Mouse (Mus musculus): ENCODE data around the gene Cmtr1.
"Not testable (repeated sequence)": the region's sequence is repeated elsewhere in the genome, so short reads cannot be mapped to it uniquely, and the experiment has no call there.

Cmtr1 gene

DNA sequence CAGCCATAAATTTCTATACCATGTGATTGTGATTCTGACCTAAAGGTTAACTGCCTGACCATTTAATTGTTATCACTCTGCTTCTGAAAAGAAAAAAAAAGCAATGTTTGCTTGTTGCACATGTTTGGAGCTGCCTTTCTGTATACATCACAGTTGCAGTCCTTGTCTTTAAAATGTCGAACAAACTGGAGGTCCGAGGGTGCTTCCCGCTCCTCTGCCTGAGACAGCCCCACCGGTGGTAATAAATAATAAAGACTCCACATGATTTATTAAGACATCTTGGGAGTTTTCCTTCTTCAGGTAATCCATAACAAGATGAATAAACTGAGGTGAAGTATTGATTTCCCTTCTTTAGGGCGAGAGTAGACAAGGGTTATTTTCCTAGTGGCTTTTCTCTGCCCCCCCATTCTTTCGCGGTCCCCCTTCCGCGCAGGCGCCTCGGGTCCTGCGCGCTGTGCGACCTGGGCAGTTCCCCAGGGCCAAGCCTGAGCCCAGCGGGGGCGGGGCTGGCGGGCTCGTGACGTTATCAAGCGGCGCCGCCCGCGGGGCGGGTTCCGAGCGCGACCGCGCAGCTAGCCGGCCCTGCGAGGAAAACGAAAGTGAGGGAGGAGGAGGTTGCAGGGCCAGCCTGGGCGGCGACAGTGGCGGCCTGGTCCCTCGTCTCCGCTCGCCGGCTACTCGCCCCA, at the start of gene Cmtr1:
Gene Cmtr1 (plus strand): TSS at position 520 of the 686 bp plus-strand sequence.
- peak; percentile 80 for DNase-seq (ENCODE audit: low read depth, low spot score)

DNA sequence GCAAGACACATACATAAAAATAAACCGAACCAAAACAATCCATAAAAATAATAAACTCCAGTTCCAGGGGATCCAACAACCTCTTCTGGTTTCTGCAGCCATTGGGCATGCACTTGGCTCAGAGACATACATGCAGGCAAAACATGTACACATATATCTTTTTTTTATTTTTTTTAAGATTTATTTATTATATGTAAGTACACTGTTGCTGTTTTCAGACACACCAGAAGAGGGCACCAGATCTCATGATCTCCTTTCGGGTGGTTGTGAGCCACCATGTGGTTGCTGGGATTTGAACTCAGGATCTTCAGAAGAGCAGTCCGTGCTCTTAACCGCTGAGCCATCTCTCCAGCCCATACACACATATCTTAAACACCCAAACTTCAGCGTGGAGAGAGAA, 46.9 kb upstream of the Cmtr1 start:
- DNase-seq (ENCODE audit: low read depth, low spot score), result not testable (repeated sequence)

DNA sequence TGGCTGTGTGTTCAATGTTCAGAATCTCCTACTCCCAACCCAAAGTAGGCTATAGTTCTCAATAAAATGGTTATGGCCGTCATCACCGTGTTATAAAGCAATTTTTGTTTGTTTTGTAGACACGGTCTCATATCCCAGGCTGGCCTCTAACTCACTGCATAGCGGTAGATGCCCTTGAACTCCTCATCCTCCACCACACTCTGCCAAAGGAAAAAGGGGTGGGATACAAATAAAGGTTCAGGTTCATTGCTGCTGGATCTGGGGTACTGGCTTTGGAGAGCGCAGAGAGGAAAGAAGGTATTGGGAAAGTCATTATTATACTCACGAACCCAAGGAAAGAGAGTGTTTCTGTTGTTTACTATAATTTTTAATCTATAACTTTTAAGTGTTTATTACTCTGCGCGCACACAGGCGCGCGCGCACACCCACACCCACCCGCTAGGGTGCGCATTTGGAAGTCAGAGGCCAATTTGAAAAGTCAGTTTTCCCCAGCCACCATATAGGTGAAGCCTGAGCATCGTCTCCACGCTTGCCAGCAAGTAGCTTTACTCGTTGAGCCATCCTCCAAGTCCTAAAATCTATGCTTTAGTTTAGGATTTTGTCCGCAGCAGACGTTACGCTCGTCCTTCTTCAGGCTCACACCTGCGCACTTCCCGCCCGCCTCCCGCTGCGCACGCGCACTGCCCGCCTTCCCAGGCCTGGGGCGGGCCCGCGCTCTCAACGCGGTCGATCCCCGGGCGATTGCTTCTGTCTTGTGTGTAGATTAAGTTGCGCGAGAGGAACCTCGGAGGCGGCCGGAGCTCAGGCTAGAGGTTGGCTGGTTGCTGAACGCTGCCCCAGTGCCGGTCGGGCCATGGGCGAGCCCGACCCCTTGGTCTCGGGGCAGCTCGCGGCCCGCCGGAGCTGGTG, 46.0 kb upstream of the Cmtr1 start, which contains the start of the genes Rnf8 and Gm28043:
Gene Rnf8 (plus strand): TSS at position 676 of the 909 bp plus-strand sequence.
Gene Gm28043 (plus strand): TSS at position 762 of the 909 bp plus-strand sequence.
- DNase-seq (ENCODE audit: low read depth, low spot score), result peak; percentile 87

DNA sequence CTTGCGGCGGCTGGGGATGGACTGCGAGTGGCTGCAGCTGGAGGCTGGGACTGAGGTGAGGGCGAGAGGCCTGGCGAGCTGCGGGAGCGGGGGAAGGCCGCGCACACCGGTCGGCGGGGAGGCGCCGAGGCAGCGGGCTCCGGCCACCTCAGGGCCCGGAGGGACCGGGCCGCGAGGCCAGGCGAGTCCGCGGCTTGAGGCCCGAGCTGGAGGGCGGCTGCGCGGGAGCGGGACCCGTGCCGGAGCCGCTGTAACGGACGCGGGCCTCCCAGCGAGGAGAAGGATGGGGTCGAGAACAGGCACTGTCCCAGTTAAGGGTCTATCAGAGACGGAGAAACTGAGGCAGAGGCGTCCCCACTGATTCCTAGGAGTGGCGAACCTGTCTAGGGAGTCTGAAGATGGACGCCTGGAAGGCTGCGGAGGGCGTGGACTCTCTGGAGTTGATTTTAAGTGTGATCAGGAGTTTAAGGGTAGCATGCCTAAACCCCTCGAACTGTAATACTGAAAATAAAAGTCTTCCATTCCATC, 45.3 kb upstream of the Cmtr1 start:
- no peak for DNase-seq (ENCODE audit: low read depth, low spot score)

DNA sequence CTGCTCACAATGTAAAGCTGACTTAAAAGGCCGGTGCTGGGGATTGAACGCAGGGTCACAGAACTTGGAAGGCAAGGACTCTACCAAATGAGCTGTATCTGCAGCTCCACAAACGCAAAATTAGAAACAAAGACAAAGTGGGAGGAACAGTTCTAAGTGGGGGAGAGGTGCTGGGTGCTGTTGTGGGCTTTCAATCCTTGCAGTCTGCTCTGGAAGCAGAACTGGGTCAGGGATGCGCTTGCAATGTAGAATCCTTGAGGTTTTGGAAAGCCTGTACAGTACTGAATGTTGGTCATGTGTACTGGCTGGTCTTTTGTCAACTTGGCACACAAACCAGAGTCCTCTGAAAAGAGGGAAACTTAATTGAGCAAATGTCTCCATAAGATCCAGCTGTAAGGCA, 44.8 kb upstream of the Cmtr1 start:
- no peak for DNase-seq (ENCODE audit: low read depth, low spot score)

DNA sequence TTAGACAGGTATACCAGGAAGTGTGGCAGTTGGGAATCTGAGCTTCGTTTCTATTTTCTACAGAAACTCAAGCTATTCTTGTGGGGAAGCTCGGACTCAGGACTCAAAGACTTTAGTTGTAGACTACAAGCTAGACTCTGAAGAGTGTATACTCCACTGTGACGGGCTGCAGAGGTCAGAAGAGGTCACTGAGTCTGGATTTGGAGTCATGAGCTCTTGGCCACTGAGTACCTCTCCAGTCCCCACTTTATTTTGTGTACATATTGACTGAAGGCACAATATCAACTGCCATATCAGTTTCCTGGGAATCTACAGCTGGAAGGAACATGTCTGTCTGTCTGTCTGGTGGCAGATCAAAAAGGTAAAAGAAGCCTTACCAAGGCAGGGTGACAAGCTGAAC, 41.2 kb upstream of the Cmtr1 start:
- no peak for DNase-seq (ENCODE audit: low read depth, low spot score)

DNA sequence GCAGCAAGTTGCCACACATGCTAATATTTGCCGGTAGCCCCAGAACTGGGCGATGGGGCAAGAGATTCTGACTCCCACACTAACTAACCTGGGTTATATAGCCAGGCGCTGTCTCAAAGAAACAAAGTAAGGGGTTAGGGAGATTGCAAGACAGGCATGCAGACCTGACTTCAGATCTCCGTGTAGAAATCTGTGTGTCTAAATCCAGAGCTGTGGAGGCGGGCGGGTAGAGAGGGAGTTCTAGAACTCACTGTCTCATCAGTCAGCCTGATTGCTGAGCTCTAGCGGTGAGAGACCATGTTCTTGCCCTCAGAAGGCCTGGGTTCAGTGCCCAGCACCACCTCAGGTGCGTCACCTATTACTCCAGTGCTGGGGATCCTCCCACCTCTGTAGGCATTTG, 36.9 kb upstream of the Cmtr1 start:
- no peak for DNase-seq (ENCODE audit: low read depth, low spot score)

DNA sequence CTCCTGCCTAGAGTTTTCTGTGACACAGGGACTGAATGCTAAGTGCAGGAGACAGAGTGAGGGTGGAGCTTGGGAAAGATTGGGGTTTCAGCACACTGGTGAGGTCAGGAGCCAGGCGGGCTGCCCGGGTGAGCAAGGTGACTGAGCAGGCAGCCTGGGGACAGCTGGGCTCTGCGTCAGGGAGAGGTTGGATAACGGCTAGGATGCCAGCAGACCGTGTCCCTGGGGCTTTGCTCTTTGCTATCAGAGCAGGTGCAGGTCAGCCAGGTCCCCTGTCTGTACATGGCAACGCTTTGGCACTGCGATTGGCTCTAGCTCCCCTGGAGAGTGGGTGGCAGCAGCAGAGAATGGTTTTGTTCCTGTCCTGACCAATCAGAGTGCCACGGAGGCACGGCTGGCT, 33.1 kb upstream of the Cmtr1 start:
- no peak for DNase-seq (ENCODE audit: low read depth, low spot score)

DNA sequence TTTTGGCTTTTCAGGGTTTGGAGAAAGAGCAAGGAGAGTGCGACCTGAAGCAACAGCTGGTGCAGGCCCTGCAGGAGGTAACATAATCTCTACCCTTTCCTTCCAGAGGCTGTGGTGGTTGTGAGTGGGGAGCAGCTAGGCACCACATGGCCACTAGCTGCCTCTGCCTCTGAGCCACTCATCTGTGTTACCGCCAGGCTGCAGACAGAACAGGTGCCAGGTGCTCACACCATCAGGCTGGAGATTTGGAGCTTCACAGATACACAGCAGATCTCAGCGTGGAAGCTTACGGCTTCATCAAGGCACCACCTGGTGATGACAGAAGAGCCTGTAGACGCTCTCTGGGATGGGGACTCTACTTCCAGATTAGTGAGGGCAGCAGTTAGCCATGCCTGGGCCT, 31.4 kb upstream of the Cmtr1 start:
- no peak for DNase-seq (ENCODE audit: low read depth, low spot score)

DNA sequence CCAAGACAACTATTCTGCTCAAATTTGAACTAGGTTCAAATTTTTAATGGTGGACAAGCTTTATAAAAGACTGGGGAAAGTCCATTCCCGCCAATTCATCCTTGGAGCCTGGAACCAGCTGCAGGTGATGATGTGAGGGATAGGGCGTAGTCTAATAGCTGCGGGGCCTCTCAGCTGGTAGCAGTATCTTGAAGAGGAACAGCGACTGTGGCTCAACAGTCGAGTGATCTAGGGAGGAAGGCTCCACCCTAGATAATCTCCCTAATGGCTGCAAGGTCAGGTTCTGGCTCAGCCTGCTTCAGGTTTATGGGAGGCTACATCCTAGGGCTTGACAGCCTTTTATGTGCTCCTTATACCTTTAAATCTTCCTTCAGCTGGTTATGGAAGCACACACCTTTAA, 30.8 kb upstream of the Cmtr1 start:
- DNase-seq (ENCODE audit: low read depth, low spot score), result peak; percentile 50

DNA sequence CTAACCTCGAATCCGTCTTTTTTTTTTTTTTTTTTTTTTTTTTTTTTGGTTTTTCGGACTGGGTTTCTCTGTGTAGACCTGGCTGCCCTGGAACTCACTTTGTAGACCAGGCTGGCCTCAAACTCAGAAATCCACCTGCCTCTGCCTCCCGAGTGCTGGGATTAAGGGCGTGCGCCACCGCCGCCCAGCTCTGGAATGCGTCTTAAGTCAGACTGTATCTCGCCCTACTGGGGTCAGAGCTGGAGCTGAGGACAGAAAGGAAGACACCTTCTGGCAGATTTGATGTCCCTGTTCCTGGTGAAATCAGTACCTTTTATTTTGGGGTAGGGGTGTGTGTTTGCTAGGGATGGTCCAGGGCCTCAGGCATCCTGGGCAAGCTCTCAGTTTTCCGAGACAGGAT, 28.1 kb upstream of the Cmtr1 start:
- no peak for DNase-seq (ENCODE audit: low read depth, low spot score)

DNA sequence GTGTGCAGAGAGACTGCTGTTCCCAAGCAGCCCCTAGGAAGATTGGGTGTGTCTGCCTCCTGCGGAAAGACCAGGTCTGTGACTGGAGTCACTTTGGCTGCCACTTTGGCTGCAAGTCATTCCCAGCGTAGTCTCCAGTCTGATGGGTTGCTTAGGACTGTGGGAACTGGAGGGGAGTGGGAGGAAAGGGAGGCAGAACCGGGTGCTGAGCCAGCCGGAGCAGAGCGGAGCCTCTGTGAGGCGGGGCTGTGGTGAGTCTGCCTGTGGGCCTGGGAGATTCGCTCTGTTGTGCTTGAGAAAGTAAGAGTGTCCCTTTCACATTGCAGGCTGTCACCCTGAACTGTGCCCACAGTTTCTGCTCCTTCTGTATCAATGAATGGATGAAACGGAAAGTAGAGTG, 24.9 kb upstream of the Cmtr1 start:
- DNase-seq (ENCODE audit: low read depth, low spot score), result no peak

DNA sequence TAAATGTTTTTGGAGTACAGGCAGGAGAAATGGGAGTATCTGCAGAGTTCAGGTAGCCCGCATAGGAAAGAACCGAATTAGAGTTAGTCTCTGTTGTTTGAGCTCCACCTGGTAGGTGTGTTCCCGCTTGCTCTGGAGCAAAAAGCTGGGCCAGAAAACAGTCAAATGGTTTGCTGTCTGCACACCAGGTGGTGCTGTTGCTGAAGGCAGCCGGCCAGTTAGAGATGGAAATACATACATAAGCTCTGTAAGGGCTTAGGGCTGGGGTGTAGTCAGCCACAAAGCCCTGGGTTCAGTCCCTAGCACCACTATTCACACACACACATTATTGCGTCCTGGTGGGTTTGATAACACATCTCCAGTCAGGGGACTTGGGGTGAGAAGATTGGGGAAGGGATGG, 24.3 kb upstream of the Cmtr1 start:
- no peak for DNase-seq (ENCODE audit: low read depth, low spot score)

DNA sequence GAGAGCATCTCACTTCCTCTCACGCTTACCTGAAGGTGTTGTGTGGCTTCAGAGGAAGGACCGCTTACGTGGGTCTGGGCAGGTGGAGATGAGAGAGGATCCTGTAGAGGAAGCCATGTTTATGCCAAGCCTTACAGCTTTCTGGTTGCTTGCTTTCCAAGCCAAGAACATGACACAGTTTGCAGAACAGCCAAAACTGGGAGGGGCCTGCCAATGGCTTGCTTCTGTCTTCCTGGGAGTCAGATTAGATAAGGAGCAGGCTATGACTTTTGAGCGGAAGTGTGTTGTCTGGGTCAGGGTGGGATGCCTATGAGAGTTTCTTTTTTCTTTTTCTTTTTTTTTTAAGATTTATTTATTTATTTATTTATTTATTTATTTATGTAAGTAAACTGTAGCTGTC, 23.0 kb upstream of the Cmtr1 start:
- no peak for DNase-seq (ENCODE audit: low read depth, low spot score)

DNA sequence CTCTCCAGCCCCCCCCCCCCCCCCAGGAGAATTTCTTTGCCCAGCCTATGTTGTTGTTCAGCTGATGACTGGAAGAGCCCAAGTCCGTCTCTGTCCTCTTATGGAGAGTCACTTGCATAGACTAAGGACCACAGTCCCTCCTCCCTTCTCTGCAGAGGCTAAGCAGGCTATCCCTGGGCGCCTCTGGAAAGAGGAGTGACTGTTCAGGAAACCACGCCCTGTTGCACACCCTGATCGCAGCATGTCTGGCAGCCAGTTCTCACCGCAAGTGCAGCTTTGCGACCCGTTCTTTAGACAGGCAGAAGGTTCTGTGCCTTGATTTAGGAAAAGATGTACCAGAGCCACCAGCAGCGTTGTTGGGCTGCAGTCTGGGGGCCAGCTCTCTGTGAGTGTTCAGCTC, 22.5 kb upstream of the Cmtr1 start:
- DNase-seq (ENCODE audit: low read depth, low spot score), result no peak

DNA sequence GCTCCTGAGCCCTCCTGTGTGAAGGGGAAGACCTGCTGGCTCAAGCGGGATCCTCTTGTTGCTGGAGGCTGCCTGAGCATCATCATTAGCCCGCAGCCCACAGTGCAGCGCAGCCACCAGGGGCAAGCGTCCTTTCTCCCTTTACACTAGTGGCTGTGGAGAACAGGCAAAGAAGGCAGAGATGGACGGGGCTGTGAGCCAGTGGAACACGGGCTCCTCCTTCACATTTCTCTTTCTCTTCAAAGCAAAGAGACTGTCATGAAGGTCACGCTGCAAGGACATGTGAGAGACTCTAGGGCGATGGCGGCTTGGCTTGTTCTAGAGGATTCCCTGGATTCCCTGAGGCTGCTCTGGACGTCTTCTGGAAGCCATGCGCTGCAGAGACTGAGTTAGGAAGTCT, 19.4 kb upstream of the Cmtr1 start:
- no peak for DNase-seq (ENCODE audit: low read depth, low spot score)

DNA sequence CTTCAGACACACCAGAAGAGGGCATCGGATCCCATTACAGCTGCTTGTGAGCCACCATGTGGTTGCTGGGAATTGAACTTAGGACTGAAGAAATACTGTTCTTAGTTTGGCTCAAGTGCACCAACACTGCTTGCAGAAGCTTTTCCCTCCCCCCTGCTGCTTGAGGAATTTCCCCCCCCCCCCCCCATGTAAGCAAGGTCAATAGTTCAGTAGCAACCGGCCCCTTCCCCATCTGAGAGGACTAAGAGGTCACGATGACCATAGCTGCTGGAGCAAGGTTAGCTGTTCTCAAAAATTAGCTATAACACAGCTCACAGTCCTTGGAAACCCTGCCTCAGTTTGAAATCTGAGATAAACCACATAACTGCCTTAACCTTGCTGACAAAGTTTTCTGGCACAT, 18.2 kb upstream of the Cmtr1 start:
- DNase-seq (ENCODE audit: low read depth, low spot score), result no peak

DNA sequence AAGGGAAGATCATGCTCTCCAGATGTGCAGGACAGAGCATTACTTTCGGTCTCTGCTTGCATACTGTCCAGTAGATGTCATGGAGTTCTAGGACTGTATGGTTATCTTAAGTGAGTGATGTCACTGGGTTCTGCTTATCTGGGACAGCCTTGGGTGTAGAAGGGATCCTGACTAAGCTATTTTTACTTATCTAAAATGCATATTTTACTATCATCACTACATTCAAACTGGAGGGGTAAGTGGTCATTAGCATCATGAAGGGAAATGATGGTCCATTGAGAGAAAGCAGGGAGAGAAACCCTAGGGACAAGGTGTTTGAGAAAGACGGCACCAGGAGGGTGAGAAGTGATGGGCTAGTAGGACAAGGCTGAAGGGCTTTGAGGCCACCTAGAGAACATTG, 2.1 kb upstream of the Cmtr1 start:
- DNase-seq (ENCODE audit: low read depth, low spot score), result no peak

DNA sequence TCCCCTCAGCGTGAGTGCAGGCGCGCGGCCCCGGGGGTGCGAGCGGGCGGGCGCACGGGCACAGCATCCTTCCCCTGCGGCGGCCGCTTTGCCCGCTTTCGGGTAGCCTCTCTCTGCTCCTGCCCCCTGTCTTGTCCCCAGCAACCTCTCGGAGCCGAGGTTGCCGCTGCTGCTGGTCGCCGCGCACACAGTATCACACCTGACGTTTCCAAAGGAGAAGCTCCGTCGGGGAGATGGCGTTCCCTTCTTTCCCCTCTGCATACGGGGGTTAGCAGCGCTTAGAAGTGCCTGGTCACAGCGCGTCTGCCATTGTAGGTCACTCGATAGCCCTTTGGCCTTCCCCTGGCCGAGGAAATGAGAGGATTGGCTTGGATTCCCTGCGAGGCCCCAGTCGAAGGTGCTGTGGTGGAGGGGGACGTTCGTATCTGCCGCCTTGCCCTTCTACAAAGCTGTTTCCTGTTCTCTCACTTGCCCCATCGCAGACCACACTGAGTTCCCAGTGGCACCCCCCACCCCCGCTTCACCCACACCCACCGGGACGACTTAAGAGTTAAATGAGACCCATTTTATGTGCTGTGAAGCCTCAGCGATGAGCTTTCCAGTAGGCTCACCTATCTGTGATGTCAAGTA, 482 bp downstream of the Cmtr1 start:
- no peak for DNase-seq (ENCODE audit: low read depth, low spot score)

DNA sequence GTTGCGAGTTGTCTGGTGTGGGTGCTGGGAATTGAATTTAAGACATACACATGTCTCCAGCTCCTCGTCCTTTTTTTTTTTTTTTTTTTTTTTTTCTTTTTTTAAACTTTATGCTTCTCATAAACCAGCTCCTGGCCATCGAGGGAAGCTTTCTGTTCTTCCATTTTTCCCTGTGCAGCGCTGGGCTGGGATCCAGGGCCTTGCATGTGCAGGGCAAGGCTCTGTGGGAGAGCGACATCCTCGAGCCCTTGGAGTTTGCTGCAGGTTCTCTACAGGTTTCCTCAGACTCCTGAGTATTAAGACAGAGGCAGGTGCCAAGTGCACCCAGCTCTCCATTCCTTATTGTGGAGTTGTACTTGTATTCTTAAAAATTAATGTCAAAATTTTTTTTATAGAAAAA, 1.8 kb downstream of the Cmtr1 start:
- no peak for DNase-seq (ENCODE audit: low read depth, low spot score)

DNA sequence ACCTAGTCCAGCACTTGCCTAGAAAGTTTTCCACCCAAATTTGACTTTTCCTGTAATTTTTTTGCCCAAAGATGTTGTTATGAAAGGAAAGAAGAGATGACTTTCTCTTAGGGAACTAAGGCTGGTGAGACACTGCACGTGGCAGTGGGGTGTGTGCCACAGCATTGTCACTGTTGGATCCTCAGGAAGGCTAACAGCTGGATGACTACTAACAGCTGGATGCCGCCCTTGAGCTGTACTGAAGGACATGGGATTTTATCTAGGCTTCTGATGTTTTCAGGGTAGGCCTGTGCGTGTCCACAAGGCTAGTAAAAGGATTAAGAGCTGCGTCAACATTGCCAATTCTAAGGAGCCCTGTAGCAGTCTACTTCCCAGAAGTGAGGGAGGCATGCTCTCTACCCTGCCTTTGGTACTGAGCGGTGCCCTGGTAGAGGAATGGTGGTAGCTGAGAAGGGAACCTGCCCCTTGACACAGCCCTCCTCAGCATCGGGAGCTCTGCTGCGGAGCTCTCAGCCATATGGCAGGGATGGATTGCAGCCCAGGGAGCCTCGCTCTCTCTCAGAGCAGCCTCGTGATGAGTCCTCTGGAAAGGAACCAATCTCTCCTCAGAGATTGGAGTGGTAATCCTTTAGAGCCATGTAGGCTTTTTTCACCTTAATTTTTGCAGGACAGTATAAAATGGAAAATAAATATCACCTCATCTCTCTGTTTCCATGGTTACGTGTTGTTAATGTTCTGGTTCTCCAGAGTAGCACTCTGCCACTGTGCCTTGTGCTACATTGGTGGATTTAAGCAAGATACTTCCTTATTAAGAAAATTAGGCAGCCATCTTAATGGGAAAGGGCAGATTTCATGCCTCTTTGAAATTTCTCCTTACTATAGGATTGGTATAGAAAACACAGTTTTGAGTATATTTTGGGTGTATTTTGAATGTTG, 7.9 kb downstream of the Cmtr1 start:
- DNase-seq (ENCODE audit: low read depth, low spot score), result no peak
